Mouse (Mus musculus) spleen, adult 2 months (tissue): ENCODE data around the gene Trim68. TPM values are rescaled to one million over a fixed set of nuclear protein-coding genes. Genes with fewer than 3 reads are reported as not detected.

Source experiments
- DNase-seq, 2 experiments: peaks; one replicate each; pipeline versions ENCODE4 v3.0.0 to v3.0.0-alpha.2; 2012 to 2021; ENCODE audit warnings: low spot score in 2 of 2, low read depth in 1 of 2
- H3K27ac ChIP-seq: fragments of 200-500 bp; 2 replicates; pipeline ENCODE4 v1.5.1; 2012; ENCODE audit warnings: low read length, inconsistent platforms; ENCODE audit not compliant: insufficient read depth
- H3K27me3 ChIP-seq: fragments of 200-500 bp; 2 replicates; pipeline ENCODE4 v1.6.1; 2012; ENCODE audit warnings: mild to moderate bottlenecking, moderate library complexity, low read length, inconsistent platforms; ENCODE audit not compliant: control insufficient read depth, insufficient read depth
- H3K36me3 ChIP-seq: fragments of 200-500 bp; 2 replicates; pipeline ENCODE4 v1.6.1; 2012; ENCODE audit warnings: mild to moderate bottlenecking, low read length, inconsistent platforms; ENCODE audit not compliant: control insufficient read depth, insufficient read depth
- H3K4me1 ChIP-seq: fragments of 200-500 bp; 2 replicates; pipeline ENCODE4 v1.6.1; 2011; ENCODE audit warnings: inconsistent platforms; ENCODE audit not compliant: control insufficient read depth, insufficient read depth, insufficient read length
- H3K4me3 ChIP-seq: fragments of 200-500 bp; 2 replicates; pipeline ENCODE4 v1.5.1; 2011; ENCODE audit warnings: mild to moderate bottlenecking, inconsistent platforms; ENCODE audit not compliant: insufficient read depth, insufficient read length; ENCODE audit errors: extremely low read depth
- CTCF ChIP-seq: fragments of 200-500 bp; IDR thresholded peaks from 2 replicates; pipeline ENCODE4 v1.5.1; 2011; ENCODE audit warnings: mild to moderate bottlenecking, inconsistent platforms; ENCODE audit not compliant: insufficient read depth, insufficient read length, insufficient replicate concordance; ENCODE audit errors: extremely low read depth
- POLR2A ChIP-seq: fragments of 200-500 bp; IDR thresholded peaks from 2 replicates; pipeline ENCODE4 v1.6.1; 2011; ENCODE audit warnings: low read depth, low read length, inconsistent platforms
- WGBS: fragments of 180-500 bp; shearing (Covaris S2); methylation state at CpG from one replicate; pipeline ENCODE4 v1.1.7; 2018; 5-methylcytosine and 5-hydroxymethylcytosine counted together
- polyA plus RNA-seq: library from polyadenylated mRNA; depleted of rRNA; stranded (reverse); fragments of >200 nt; gene quantifications from 2 replicates; pipeline ENCODE4 v1.2.3, GENCODE M21; 2012; rRNA removed

The Trim68 gene
- 10.6 and 12.4 TPM in 2 replicates for polyA plus RNA-seq

DNA sequence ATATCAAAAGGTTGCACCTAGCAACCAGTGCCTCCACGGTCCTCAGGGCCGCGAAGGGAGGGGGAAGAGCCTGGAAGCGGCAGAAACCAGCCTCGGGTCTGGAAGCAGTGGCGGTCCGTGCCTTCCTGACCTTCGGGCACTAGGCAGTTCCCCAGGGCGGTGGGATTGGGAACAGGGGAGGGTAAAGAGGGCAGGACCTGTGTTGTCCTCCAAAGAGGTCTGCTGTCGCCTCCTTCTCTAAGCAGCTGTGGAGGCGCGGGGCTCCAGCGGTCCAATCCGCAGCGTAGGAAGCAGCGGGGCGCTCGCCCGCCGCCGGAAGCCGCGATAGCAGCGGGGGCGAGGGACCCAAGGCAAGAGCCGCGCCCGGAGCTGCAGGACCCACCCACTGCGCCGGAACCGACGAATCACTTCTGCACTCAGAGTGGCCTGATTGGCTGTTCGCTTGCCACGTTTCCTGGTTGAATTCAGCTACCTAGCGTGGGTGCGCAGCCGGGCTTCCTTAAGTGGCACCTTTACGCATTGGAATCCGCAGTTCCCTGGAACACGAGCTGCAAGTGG, at the start of gene Trim68:
Trim68 (minus strand) TSS at position 384 of the 558 bp plus-strand sequence.
- no peaks in the 10 kb centered on the region for H3K27me3 ChIP-seq
- H3K4me1 ChIP-seq = no peaks in the 10 kb centered on the region; the same call in 1 of the 2 replicates
- peak; percentile 4; the same call in 1 of the 2 replicates for TF ChIP-seq POLR2A
- no peak for TF ChIP-seq CTCF
- peak within 1 kb of the TSS; percentile 92 for H3K4me3 ChIP-seq
- H3K36me3 ChIP-seq = no peaks in the 10 kb centered on the region
- DNase-seq = peak; percentile 78 to 90
- WGBS = under 1% methylated on average over 40 of the region's 40 CpGs
- H3K27ac ChIP-seq = peak within 1 kb of the TSS; percentile 74

DNA sequence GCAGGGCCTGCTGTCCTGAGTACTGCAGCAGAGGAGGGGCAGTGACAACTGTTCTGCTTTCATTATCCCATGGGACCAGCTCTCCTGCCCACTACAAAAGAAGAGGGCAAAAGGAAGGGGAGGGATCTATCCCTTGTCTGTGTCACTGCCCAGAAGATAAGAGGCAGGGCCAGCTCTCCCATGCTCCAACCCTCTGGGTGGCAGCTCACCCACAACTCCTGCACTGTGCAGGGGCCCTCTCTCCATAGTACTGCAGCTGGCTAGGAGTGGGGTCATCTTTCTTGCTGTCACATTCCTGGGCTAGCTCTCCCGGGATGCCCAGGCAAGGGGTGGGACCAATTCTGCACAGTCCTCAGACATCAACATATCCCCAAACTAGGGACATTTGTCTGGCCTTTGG, 46.7 kb upstream of the Trim68 start:
- no peak for TF ChIP-seq CTCF
- TF ChIP-seq POLR2A = no peak
- Histone ChIP-seq H3K4me3 (no peak overlapping the region), H3K36me3 (no peaks in the 10 kb centered on the region), H3K4me1 (no peaks in the 10 kb centered on the region), H3K27ac (no peak overlapping the region), H3K27me3 (no peaks in the 10 kb centered on the region)
- 73% methylated on average over 1 of the region's 1 CpGs for WGBS
- no peak for DNase-seq

DNA sequence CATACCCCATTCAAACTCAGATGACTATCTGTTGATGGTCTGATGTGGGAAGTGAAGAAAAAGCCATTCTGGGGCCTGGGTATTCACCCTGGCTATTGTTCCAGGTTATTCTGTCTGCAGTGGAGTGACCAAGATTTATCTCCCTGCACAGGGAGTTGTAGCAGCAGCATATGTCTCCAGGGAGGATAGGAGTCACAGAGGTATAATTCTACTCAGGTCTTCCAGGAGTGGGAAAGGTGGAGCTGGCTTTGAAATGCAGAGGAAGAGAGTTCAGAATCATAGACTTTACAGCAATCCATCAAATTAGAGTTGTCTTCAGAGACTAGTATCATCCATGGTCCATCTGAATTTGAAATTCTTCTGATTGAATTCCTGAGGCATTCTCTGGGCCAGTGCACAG, 40.3 kb upstream of the Trim68 start, which contains the start of gene Olfr559:
Olfr559 (minus strand) TSS at position 101 of the 400 bp plus-strand sequence.
- Histone ChIP-seq H3K27me3 (no peaks in the 10 kb centered on the region), H3K36me3 (no peaks in the 10 kb centered on the region), H3K4me1 (no peaks in the 10 kb centered on the region), H3K4me3 (no peak within 1 kb of the TSS), H3K27ac (no peak within 1 kb of the TSS)
- no peak for TF ChIP-seq POLR2A
- TF ChIP-seq CTCF = no peak
- DNase-seq = no peak

DNA sequence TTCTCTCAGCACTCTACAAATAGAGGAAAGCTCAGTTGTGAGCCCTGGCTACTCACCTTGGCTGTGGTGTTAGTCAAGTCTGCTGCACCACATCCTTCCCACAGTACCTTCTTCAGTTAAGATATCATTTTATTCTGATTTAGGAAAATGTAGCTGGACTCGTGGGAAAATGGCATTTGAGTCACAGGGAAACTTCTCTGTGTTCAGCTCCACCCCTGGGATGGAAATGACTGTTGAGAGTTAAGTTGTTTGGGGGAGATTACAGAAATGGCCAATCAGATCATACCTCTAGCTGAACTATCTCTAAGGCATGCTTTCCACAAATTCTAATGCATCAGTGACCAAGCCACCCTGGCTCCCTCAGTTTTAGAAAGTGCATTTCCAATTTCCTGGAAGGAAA, 31.8 kb upstream of the Trim68 start, which contains the start of gene Olfr33:
Olfr33 (minus strand) TSS at position 101 of the 400 bp plus-strand sequence.
- H3K36me3 ChIP-seq = no peaks in the 10 kb centered on the region

DNA sequence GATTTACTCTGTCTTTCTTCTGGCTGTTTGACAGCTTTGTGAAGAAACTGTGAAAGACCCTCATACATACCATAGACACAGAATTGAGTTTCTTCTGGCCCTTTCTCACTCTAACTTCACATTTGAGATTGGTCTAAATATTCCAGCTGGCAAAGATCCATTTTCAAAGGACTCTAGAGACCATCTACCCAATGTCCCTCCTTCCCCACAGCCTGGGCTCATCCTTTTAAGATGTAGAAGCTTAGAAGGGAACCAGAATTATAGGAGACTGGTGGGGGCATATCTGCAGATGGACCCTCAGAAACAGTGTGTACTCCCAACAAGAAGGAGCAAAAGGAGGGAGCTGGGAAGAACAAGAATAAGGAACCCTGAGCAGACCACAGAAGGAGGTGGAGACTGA, 14.8 kb upstream of the Trim68 start, which contains the start of gene Olfr558:
Olfr558 (plus strand) TSS at position 301 of the 400 bp plus-strand sequence.
- no peak for TF ChIP-seq POLR2A
- TF ChIP-seq CTCF = no peak
- H3K4me1 ChIP-seq = no peaks in the 10 kb centered on the region
- H3K27me3 ChIP-seq = no peaks in the 10 kb centered on the region
- no peak within 1 kb of the TSS for H3K4me3 ChIP-seq
- H3K36me3 ChIP-seq = no peaks in the 10 kb centered on the region
- no peak for DNase-seq
- no peak within 1 kb of the TSS for H3K27ac ChIP-seq

More for the DNA sequence above, 31.8 kb upstream of the Trim68 start, which contains the start of gene Olfr33:
- no peak for DNase-seq
- Histone ChIP-seq H3K4me1 (no peaks in the 10 kb centered on the region), H3K27ac (no peak within 1 kb of the TSS), H3K27me3 (no peaks in the 10 kb centered on the region), H3K4me3 (no peak within 1 kb of the TSS)
- 37% methylated on average over 1 of the region's 1 CpGs for WGBS
- no peak for TF ChIP-seq POLR2A

DNA sequence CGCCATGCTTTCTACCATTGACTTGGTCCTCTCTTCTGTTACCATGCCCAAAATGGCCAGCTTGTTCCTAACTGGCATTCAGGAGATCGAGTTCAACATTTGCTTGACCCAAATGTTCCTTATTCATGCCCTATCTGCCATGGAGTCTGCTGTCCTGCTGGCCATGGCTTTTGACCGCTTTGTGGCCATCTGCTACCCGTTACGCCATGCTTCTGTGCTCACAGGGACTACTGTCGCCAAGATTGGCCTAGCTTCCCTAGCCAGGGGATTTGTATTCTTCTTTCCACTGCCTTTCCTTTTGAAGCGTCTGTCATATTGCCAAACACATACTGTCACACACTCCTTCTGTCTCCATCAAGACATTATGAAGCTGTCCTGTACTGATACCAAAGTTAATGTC, 11.3 kb upstream of the Trim68 start:
- no peak for TF ChIP-seq POLR2A
- no peak for TF ChIP-seq CTCF
- no peaks in the 10 kb centered on the region for H3K36me3 ChIP-seq
- no peak overlapping the region for H3K4me3 ChIP-seq
- DNase-seq = no peak
- H3K4me1 ChIP-seq = no peaks in the 10 kb centered on the region
- no peak overlapping the region for H3K27ac ChIP-seq
- 89% methylated on average over 7 of the region's 7 CpGs for WGBS
- H3K27me3 ChIP-seq = no peaks in the 10 kb centered on the region

DNA sequence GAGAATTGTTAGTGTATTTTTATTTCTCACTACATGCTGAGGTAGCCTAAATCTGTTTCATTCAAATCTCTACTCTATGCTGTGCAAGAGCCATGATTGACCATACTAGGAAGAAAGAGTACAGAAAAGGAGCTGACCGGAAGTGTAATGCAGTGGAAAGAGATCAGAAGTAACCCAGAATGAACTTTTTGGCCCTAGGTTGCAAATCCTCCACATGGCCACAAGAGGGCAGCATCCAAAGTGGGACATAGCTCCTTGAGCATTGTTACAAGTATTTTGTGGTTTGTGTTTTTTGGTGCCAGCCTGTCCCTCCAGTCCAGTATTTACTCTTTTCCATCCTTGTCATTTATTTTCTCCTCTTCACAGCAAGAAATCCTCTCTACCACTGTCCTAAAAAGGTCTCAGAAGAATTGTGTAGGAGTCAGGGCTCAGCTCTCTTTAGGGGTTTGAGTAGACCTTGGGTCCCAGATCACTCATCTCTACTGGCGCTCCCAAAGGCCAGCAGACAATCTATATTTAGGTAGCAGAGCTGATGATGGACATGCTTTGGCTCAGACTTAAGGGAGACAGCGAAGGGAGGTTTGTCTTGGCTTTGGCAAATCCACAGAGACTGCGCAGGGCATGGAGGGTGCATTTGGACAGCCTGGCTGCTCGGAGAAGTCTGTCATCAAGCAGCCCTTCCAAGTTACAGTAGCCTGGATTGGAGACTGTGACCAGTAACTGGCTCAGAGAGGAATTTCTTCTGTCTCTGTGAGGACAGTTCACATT, 8.4 kb upstream of the Trim68 start, which contains the start of gene Olfr557:
Olfr557 (plus strand) TSS at position 553 of the 768 bp plus-strand sequence.
- peak; percentile 8 to 22 for DNase-seq
- no peaks in the 10 kb centered on the region for H3K4me1 ChIP-seq
- WGBS = 77% methylated on average over 5 of the region's 5 CpGs
- no peaks in the 10 kb centered on the region for H3K27me3 ChIP-seq
- no peak within 1 kb of the TSS for H3K27ac ChIP-seq
- H3K4me3 ChIP-seq = no peak within 1 kb of the TSS
- H3K36me3 ChIP-seq = no peaks in the 10 kb centered on the region
- TF ChIP-seq CTCF (peak; percentile 77; the same call in 1 of the 2 replicates), POLR2A (no peak)
